Mouse (Mus musculus) E14TG2a.4 (cell line): Measurements from ENCODE around the gene Cog1.

Experiments
- H3K27me3 ChIP-seq: 2 replicates; pipeline ENCODE4 v1.6.1; 2014; ENCODE audit warnings: low read length, control low read depth; ENCODE audit not compliant: insufficient read depth
- H3K36me3 ChIP-seq: 2 replicates; pipeline ENCODE4 v1.6.1; 2014; ENCODE audit warnings: low read length, control low read depth; ENCODE audit not compliant: insufficient read depth
- H3K4me1 ChIP-seq: replicated peaks from 2 replicates; pipeline ENCODE4 v1.6.1; 2014; ENCODE audit warnings: low read depth, low read length, control low read depth
- H3K4me3 ChIP-seq: replicated peaks from 2 replicates; pipeline ENCODE4 v1.5.1; 2014; ENCODE audit warnings: mild to moderate bottlenecking, low read length
- H3K9me3 ChIP-seq: 2 replicates; pipeline ENCODE4 v1.6.1; 2014; ENCODE audit warnings: low read length, control low read depth
- CTCF ChIP-seq: conservative IDR thresholded peaks from 2 replicates; pipeline ENCODE4 v1.5.1; 2014; ENCODE audit warnings: low read length
- NANOG ChIP-seq: IDR thresholded peaks from 2 replicates; pipeline ENCODE4 v1.6.1; 2014; ENCODE audit warnings: borderline replicate concordance, low read length, mixed read lengths
- POU5F1 ChIP-seq: IDR thresholded peaks from 2 replicates; pipeline ENCODE4 v1.6.1; 2014; ENCODE audit warnings: low read length, borderline replicate concordance

Gene Cog1

GRCm38 (mm10) chr11:113622028-113622427 is 26.9 kb upstream of the Cog1 start:
- TF ChIP-seq NANOG: no peak
- no peak for TF ChIP-seq POU5F1
- TF ChIP-seq CTCF: no peak
- Histone ChIP-seq H3K4me1 (peaks cover 44% of the 10 kb centered on the region), H3K27me3 (peaks cover 61% of the 10 kb centered on the region), H3K9me3 (peaks cover 2% of the 10 kb centered on the region; the same call in 1 of the 2 replicates), H3K36me3 (no peaks in the 10 kb centered on the region), H3K4me3 (no peak overlapping the region)

- H3K4me3 ChIP-seq: no peak overlapping the region
Measured at GRCm38 (mm10) chr11:113625437-113625836, 23.5 kb upstream of the Cog1 start.

GRCm38 (mm10) chr11:113627785-113628184 is 21.2 kb upstream of the Cog1 start:
- no peak for TF ChIP-seq POU5F1
- TF ChIP-seq NANOG: no peak
- TF ChIP-seq CTCF: peak; percentile 46
- peaks cover 10% of the 10 kb centered on the region; the same call in 1 of the 2 replicates for H3K4me1 ChIP-seq
- peaks cover 2% of the 10 kb centered on the region; the same call in 1 of the 2 replicates for H3K9me3 ChIP-seq

More at GRCm38 (mm10) chr11:113625437-113625836, 23.5 kb upstream of the Cog1 start:
- TF ChIP-seq POU5F1: no peak
- no peak for TF ChIP-seq NANOG
- TF ChIP-seq CTCF: no peak
- peaks cover 2% of the 10 kb centered on the region; the same call in 1 of the 2 replicates for H3K9me3 ChIP-seq
- no peaks in the 10 kb centered on the region for H3K36me3 ChIP-seq
- peaks cover 13% of the 10 kb centered on the region for H3K4me1 ChIP-seq
- peaks cover 34% of the 10 kb centered on the region for H3K27me3 ChIP-seq

GRCm38 (mm10) chr11:113630642-113631041 is 18.3 kb upstream of the Cog1 start:
- H3K4me1 ChIP-seq: peaks cover 10% of the 10 kb centered on the region; the same call in 1 of the 2 replicates
- H3K36me3 ChIP-seq: no peaks in the 10 kb centered on the region
- no peaks in the 10 kb centered on the region for H3K27me3 ChIP-seq
- H3K4me3 ChIP-seq: no peak overlapping the region
- H3K9me3 ChIP-seq: peaks cover 13% of the 10 kb centered on the region
- no peak for TF ChIP-seq POU5F1
- TF ChIP-seq CTCF: no peak
- no peak for TF ChIP-seq NANOG

More at GRCm38 (mm10) chr11:113627785-113628184, 21.2 kb upstream of the Cog1 start:
- no peaks in the 10 kb centered on the region for H3K36me3 ChIP-seq
- no peak overlapping the region for H3K4me3 ChIP-seq
- peaks cover 17% of the 10 kb centered on the region; the same call in 1 of the 2 replicates for H3K27me3 ChIP-seq

GRCm38 (mm10) chr11:113631302-113631701 is 17.7 kb upstream of the Cog1 start:
- no peak overlapping the region for H3K4me3 ChIP-seq
- H3K27me3 ChIP-seq: no peaks in the 10 kb centered on the region
- H3K4me1 ChIP-seq: peaks cover 10% of the 10 kb centered on the region; the same call in 1 of the 2 replicates
- H3K9me3 ChIP-seq: peaks cover 20% of the 10 kb centered on the region
- TF ChIP-seq CTCF: no peak
- no peak for TF ChIP-seq NANOG
- no peak for TF ChIP-seq POU5F1
- no peaks in the 10 kb centered on the region for H3K36me3 ChIP-seq

- Histone ChIP-seq H3K36me3 (no peaks in the 10 kb centered on the region), H3K27me3 (no peaks in the 10 kb centered on the region), H3K4me1 (peaks cover 10% of the 10 kb centered on the region; the same call in 1 of the 2 replicates), H3K4me3 (no peak overlapping the region), H3K9me3 (peaks cover 25% of the 10 kb centered on the region)
- TF ChIP-seq POU5F1 (no peak), CTCF (no peak), NANOG (no peak)
Measured at GRCm38 (mm10) chr11:113631862-113632261, 17.1 kb upstream of the Cog1 start.

- H3K27me3 ChIP-seq: no peaks in the 10 kb centered on the region
- H3K36me3 ChIP-seq: no peaks in the 10 kb centered on the region
- no peak overlapping the region for H3K4me3 ChIP-seq
- H3K4me1 ChIP-seq: peaks cover 10% of the 10 kb centered on the region; the same call in 1 of the 2 replicates
- no peak for TF ChIP-seq POU5F1
- TF ChIP-seq NANOG: no peak
- TF ChIP-seq CTCF: no peak
- peaks cover 30% of the 10 kb centered on the region for H3K9me3 ChIP-seq
Measured at GRCm38 (mm10) chr11:113632303-113632702, 16.7 kb upstream of the Cog1 start.

GRCm38 (mm10) chr11:113633398-113633797 is 15.6 kb upstream of the Cog1 start:
- no peak overlapping the region for H3K4me3 ChIP-seq
- H3K9me3 ChIP-seq: peaks cover 41% of the 10 kb centered on the region
- no peaks in the 10 kb centered on the region for H3K27me3 ChIP-seq
- peaks cover 10% of the 10 kb centered on the region; the same call in 1 of the 2 replicates for H3K4me1 ChIP-seq
- TF ChIP-seq CTCF: no peak
- no peaks in the 10 kb centered on the region for H3K36me3 ChIP-seq

- Histone ChIP-seq H3K36me3 (no peaks in the 10 kb centered on the region), H3K4me1 (peaks cover 10% of the 10 kb centered on the region; the same call in 1 of the 2 replicates), H3K9me3 (peaks cover 54% of the 10 kb centered on the region), H3K27me3 (no peaks in the 10 kb centered on the region), H3K4me3 (no peak overlapping the region)
- TF ChIP-seq CTCF: no peak
- TF ChIP-seq POU5F1: no peak
- TF ChIP-seq NANOG: no peak
Measured at GRCm38 (mm10) chr11:113634699-113635121, 14.3 kb upstream of the Cog1 start.
